Mouse (Mus musculus): ENCODE results near the gene Sertad3. TPM values are rescaled to one million over a fixed set of nuclear protein-coding genes. Genes with fewer than 3 reads are reported as not detected.
A peak's percentile ranks its signal among the peaks of the same experiment; 100 is the strongest.

Sertad3 gene
- polyA plus RNA-seq, 1 experiment from 2014 or later: 32.0 TPM

- H3K9ac ChIP-seq: 0 out of 2 replicates have a peak overlapping the region, but pooled peaks have one; percentile 29
- peak overlapping the region; percentile 76 for H3K4me2 ChIP-seq
- peak overlapping the region; percentile 70 for H3K4me3 ChIP-seq (replicated peaks)
- peak overlapping the region; percentile 97 for H3K27ac ChIP-seq
- no peaks in the 10 kb centered on the region for H3K9me3 ChIP-seq (replicated peaks)
- peaks cover 25% of the 10 kb centered on the region for H3K4me1 ChIP-seq
- ATAC-seq (replicated peaks; ENCODE audit: low FRiP score): no peak
- no peaks in the 10 kb centered on the region for H3K27me3 ChIP-seq
- 45% methylated on average over 7 of the region's 7 CpGs for WGBS
- peaks cover 19% of the 10 kb centered on the region for H3K36me3 ChIP-seq
Measured at GRCm38 (mm10) chr7:27472596-27472995, 972 bp upstream of the Sertad3 start.

GRCm38 (mm10) chr7:27473835-27474489 lies 394 bp downstream of the Sertad3 start:
- H3K4me1 ChIP-seq: peaks cover 33% of the 10 kb centered on the region
- H3K4me3 ChIP-seq (replicated peaks): peak overlapping the region; percentile 70
- H3K27ac ChIP-seq: peak overlapping the region; percentile 97
- H3K27me3 ChIP-seq: no peaks in the 10 kb centered on the region
- peaks cover 28% of the 10 kb centered on the region for H3K36me3 ChIP-seq
- no peak for ATAC-seq (replicated peaks; ENCODE audit: low FRiP score)
- WGBS: under 1% methylated on average over 34 of the region's 34 CpGs
- H3K9me3 ChIP-seq (replicated peaks): no peaks in the 10 kb centered on the region
- peak overlapping the region; percentile 76 for H3K4me2 ChIP-seq
- peak overlapping the region; percentile 75 for H3K9ac ChIP-seq

- Histone ChIP-seq H3K27ac (peak overlapping the region; percentile 97), H3K9ac (peak overlapping the region; percentile 75), H3K4me2 (peak overlapping the region; percentile 76), H3K9me3 (replicated peaks) (no peaks in the 10 kb centered on the region), H3K4me3 (replicated peaks) (peak overlapping the region; percentile 70), H3K4me1 (peaks cover 35% of the 10 kb centered on the region), H3K36me3 (peaks cover 31% of the 10 kb centered on the region), H3K27me3 (no peaks in the 10 kb centered on the region)
- ATAC-seq (replicated peaks; ENCODE audit: low FRiP score): peak; percentile 94
- WGBS: under 1% methylated on average over 23 of the region's 23 CpGs
Measured at GRCm38 (mm10) chr7:27474490-27474954, 954 bp downstream of the Sertad3 start.

GRCm38 (mm10) chr7:27475596-27475995 lies 2.0 kb downstream of the Sertad3 start:
- peak overlapping the region; percentile 97; the same call in 1 of the 2 replicates for H3K27ac ChIP-seq
- no peak overlapping the region for H3K9ac ChIP-seq
- WGBS: 94% methylated on average over 2 of the region's 2 CpGs

DNA sequence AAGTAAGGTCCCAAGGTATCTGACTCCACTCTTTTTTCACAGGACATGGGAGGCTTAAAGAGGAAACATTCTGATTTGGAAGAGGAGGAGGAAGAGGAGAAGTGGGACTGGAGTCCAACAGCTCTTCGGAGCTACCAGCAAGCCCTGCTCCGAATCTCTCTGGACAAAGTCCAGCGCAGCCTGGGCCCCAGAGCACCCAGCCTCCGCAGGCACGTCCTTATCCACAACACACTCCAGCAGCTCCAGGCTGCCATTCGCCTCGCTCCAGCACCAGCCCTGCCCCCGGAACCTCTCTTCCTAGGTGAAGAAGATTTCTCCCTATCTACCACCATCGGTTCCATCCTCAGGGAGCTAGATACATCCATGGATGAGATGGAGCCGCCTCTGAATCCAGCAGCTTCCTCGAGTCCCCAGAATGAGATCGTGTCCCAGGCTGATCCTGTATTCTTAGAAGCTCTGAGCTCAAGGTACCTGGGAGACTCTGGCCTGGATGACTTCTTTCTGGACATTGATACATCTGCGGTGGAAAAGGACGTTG lies 2.6 kb downstream of the Sertad3 start:
- H3K4me2 ChIP-seq: no peak overlapping the region

More at GRCm38 (mm10) chr7:27475596-27475995, 2.0 kb downstream of the Sertad3 start:
- Histone ChIP-seq H3K4me1 (peaks cover 39% of the 10 kb centered on the region), H3K36me3 (peaks cover 33% of the 10 kb centered on the region), H3K4me2 (peak overlapping the region; percentile 76), H3K4me3 (replicated peaks) (peak overlapping the region; percentile 70; the same call in 1 of the 2 replicates), H3K9me3 (replicated peaks) (no peaks in the 10 kb centered on the region), H3K27me3 (no peaks in the 10 kb centered on the region)
- no peak for ATAC-seq (replicated peaks; ENCODE audit: low FRiP score)

DNA sequence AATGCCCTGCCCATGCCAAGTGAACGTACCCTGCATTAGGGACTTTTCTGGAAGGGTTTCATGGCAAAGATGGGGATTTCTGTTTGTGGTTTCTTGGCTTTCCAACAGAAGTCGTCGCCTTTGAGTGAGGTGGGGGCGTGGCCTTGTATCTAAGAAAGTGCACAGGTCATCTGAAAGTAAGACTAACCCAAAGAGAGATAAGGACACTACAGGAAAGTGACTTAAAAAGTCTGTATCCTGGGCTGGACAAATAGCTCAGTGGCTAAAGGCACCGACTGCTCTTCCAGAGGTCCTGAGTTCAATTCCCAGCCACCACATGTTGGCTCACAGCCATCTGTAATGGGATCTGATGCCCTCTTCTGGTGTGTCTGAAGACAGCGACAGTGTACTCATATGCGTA lies 5.0 kb downstream of the Sertad3 start:
- 71% methylated on average over 7 of the region's 7 CpGs for WGBS
- Histone ChIP-seq H3K27ac (peak overlapping the region; percentile 45; the same call in 1 of the 2 replicates), H3K27me3 (no peaks in the 10 kb centered on the region), H3K36me3 (peaks cover 33% of the 10 kb centered on the region), H3K4me1 (peaks cover 55% of the 10 kb centered on the region), H3K9ac (no peak overlapping the region), H3K4me2 (no peak overlapping the region), H3K4me3 (replicated peaks) (no peak overlapping the region), H3K9me3 (replicated peaks) (no peaks in the 10 kb centered on the region)
- ATAC-seq (replicated peaks; ENCODE audit: low FRiP score): no peak

More for the DNA sequence above, 2.6 kb downstream of the Sertad3 start:
- H3K36me3 ChIP-seq: peaks cover 33% of the 10 kb centered on the region
- peaks cover 45% of the 10 kb centered on the region for H3K4me1 ChIP-seq
- ATAC-seq (replicated peaks; ENCODE audit: low FRiP score): no peak
- no peak overlapping the region for H3K9ac ChIP-seq
- no peak overlapping the region for H3K4me3 ChIP-seq (replicated peaks)
- 93% methylated on average over 14 of the region's 14 CpGs for WGBS
- no peaks in the 10 kb centered on the region for H3K9me3 ChIP-seq (replicated peaks)
- H3K27me3 ChIP-seq: no peaks in the 10 kb centered on the region
- H3K27ac ChIP-seq: peak overlapping the region; percentile 97; the same call in 1 of the 2 replicates

- Histone ChIP-seq H3K27me3 (no peaks in the 10 kb centered on the region), H3K4me3 (replicated peaks) (no peak overlapping the region), H3K36me3 (peaks cover 33% of the 10 kb centered on the region), H3K4me2 (no peak overlapping the region), H3K9me3 (replicated peaks) (no peaks in the 10 kb centered on the region), H3K9ac (no peak overlapping the region), H3K4me1 (peaks cover 55% of the 10 kb centered on the region), H3K27ac (peak overlapping the region; percentile 89)
- 49% methylated on average over 1 of the region's 1 CpGs for WGBS
- ATAC-seq (replicated peaks; ENCODE audit: low FRiP score): no peak
Measured at GRCm38 (mm10) chr7:27479750-27480149, 6.2 kb downstream of the Sertad3 start.

DNA sequence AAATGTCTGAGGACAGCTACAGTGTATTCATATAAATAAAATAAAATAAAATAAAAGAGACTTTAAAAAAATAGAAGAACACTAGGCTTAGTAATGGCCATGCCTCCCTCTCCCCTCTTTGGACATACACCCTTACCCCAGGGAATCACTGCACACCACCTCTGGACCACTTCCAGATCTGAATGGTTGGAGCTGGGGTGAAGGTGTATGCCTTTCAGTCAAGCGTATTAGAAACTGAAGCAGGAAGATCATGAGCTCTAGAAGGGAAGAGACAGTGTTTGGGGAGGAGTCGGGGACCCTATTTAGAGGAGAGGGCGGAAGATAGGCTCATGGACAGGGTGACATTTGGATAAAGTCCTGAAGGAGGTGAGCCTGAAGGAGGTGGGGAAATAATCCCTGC lies 6.9 kb downstream of the Sertad3 start:
- Histone ChIP-seq H3K9ac (no peak overlapping the region), H3K4me2 (peak overlapping the region; percentile 58), H3K4me3 (replicated peaks) (peak overlapping the region; percentile 36), H3K4me1 (peaks cover 49% of the 10 kb centered on the region), H3K27ac (peak overlapping the region; percentile 89), H3K9me3 (replicated peaks) (no peaks in the 10 kb centered on the region), H3K27me3 (no peaks in the 10 kb centered on the region), H3K36me3 (peaks cover 33% of the 10 kb centered on the region)
- no peak for ATAC-seq (replicated peaks; ENCODE audit: low FRiP score)
- WGBS: 86% methylated on average over 3 of the region's 3 CpGs

GRCm38 (mm10) chr7:27480927-27481626 lies 7.5 kb downstream of the Sertad3 start:
- WGBS: 13% methylated on average over 10 of the region's 11 CpGs
- Histone ChIP-seq H3K4me1 (peaks cover 51% of the 10 kb centered on the region), H3K4me2 (peak overlapping the region; percentile 58), H3K36me3 (peaks cover 29% of the 10 kb centered on the region), H3K27ac (peak overlapping the region; percentile 89), H3K4me3 (replicated peaks) (peak overlapping the region; percentile 36), H3K27me3 (no peaks in the 10 kb centered on the region), H3K9me3 (replicated peaks) (no peaks in the 10 kb centered on the region), H3K9ac (peak overlapping the region; percentile 43)
- no peak; the same call in 1 of the 2 replicates for ATAC-seq (replicated peaks; ENCODE audit: low FRiP score)

- WGBS: 0% methylated on average over 8 of the region's 12 CpGs
- H3K9ac ChIP-seq: peak overlapping the region; percentile 43
Measured at GRCm38 (mm10) chr7:27481627-27481969, 8.0 kb downstream of the Sertad3 start.

DNA sequence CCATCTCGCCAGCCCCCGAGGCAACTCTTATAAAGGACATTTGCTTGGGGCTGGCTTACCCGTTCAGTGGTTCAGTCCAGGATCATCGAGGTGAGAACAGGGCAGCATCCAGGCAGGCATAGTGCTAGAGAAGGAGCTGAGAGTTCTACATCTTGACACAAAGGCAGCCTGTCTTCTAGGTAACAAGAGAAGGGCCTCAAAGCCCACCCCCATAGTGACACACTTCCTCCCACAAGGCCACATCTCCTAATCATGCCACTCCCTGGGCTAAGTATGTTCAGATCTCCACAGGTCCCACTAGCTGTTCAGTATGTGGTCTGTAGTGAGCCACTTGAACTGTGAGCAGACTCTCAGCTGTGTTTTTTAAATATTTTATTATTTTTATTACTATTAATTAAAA lies 10.3 kb downstream of the Sertad3 start:
- H3K4me1 ChIP-seq: peaks cover 43% of the 10 kb centered on the region
- H3K27ac ChIP-seq: no peak overlapping the region
- H3K9me3 ChIP-seq (replicated peaks): no peaks in the 10 kb centered on the region
- H3K4me3 ChIP-seq (replicated peaks): no peak overlapping the region
- H3K4me2 ChIP-seq: no peak overlapping the region
- 90% methylated on average over 4 of the region's 4 CpGs for WGBS
- no peaks in the 10 kb centered on the region for H3K27me3 ChIP-seq
- no peak for ATAC-seq (replicated peaks; ENCODE audit: low FRiP score)
- 0 out of 2 replicates have a peak, but pooled peaks cover 4% of the 10 kb centered on the region for H3K36me3 ChIP-seq
- no peak overlapping the region for H3K9ac ChIP-seq

More at GRCm38 (mm10) chr7:27481627-27481969, 8.0 kb downstream of the Sertad3 start:
- peak overlapping the region; percentile 36 for H3K4me3 ChIP-seq (replicated peaks)
- H3K9me3 ChIP-seq (replicated peaks): no peaks in the 10 kb centered on the region
- H3K4me2 ChIP-seq: peak overlapping the region; percentile 58
- H3K4me1 ChIP-seq: peaks cover 47% of the 10 kb centered on the region
- H3K27me3 ChIP-seq: no peaks in the 10 kb centered on the region
- ATAC-seq (replicated peaks; ENCODE audit: low FRiP score): peak; percentile 95
- peak overlapping the region; percentile 89 for H3K27ac ChIP-seq
- peaks cover 24% of the 10 kb centered on the region for H3K36me3 ChIP-seq

Data from kidney, embryonic 15.5 days (tissue).